Comparison of ENCODE assay signal across 14 mouse cellular contexts in genomic region chr5:67134698-67135097, GRCm38 (mm10). TPM values are rescaled to one million over a fixed set of nuclear protein-coding genes. Genes with fewer than 3 reads are reported as not detected.
DNase-seq lines count a peak whose midpoint lies in the region; ATAC-seq and TF ChIP-seq lines count a peak whose summit lies in the region.
"Had no signal": no experiment of that assay in that cellular context is flagged by ENCODE, and none has a peak within 500 bp of the region (broad histone marks: within the 10 kb centered on the region; RNA-seq: fewer than 3 reads in every experiment).

No protein-coding gene starts in this region.

- no peak overlapping the region for H3K9ac ChIP-seq in forebrain, embryonic 12.5 days
- no peak overlapping the region for H3K9ac ChIP-seq in forebrain, embryonic 16.5 days (replicated peaks; ENCODE audit: low read depth, low read length)
- no peak overlapping the region for H3K9ac ChIP-seq in lung, embryonic 14.5 days
- H3K9ac ChIP-seq: embryonic facial prominence, embryonic 15.5 days; liver, postnatal 0 days; midbrain, embryonic 15.5 days had no signal

- intact Hi-C loops in gastrocnemius, postnatal 14 days (cut with DNase I; ENCODE audit: low total_unique reads), result no loop called here

- H3K27me3 ChIP-seq in forebrain, embryonic 12.5 days, result peaks cover 16% of the 10 kb centered on the region
- H3K27me3 ChIP-seq in forebrain, embryonic 16.5 days (replicated peaks; ENCODE audit: control insufficient read depth, insufficient read depth, low read length), result no peaks in the 10 kb centered on the region
- no peaks in the 10 kb centered on the region for H3K27me3 ChIP-seq in lung, embryonic 14.5 days (ENCODE audit: insufficient read depth, low read length)
- H3K27me3 ChIP-seq in limb, embryonic 10.5 days (ENCODE audit: low read depth, poor library complexity, severe bottlenecking), result no peaks in the 10 kb centered on the region
- H3K27me3 ChIP-seq: embryonic facial prominence, embryonic 15.5 days had no signal

- no peak overlapping the region for H3K4me3 ChIP-seq in forebrain, embryonic 12.5 days (replicated peaks)
- no peak overlapping the region for H3K4me3 ChIP-seq in forebrain, embryonic 16.5 days (replicated peaks; ENCODE audit: low read length)
- H3K4me3 ChIP-seq in lung, embryonic 14.5 days (ENCODE audit: low read depth, low read length), result no peak overlapping the region
- H3K4me3 ChIP-seq in lung, adult 2 months (replicated peaks; ENCODE audit: extremely low read depth, low read depth, low read length), result no peak overlapping the region
- no peak overlapping the region for H3K4me3 ChIP-seq in limb, embryonic 10.5 days
- H3K4me3 ChIP-seq: embryonic facial prominence, embryonic 15.5 days; midbrain, embryonic 15.5 days had no signal

- peaks cover 28% of the 10 kb centered on the region for H3K4me1 ChIP-seq in forebrain, embryonic 12.5 days
- H3K4me1 ChIP-seq in forebrain, embryonic 16.5 days (replicated peaks; ENCODE audit: control insufficient read depth, insufficient read depth, low read length), result peaks cover 12% of the 10 kb centered on the region
- no peaks in the 10 kb centered on the region for H3K4me1 ChIP-seq in lung, embryonic 14.5 days (ENCODE audit: insufficient read depth)
- H3K4me1 ChIP-seq in lung, adult 2 months (ENCODE audit: control insufficient read depth, insufficient read depth, low read length), result no peaks in the 10 kb centered on the region; the same call in 1 of the 2 replicates
- H3K4me1 ChIP-seq in limb, embryonic 10.5 days, result no peaks in the 10 kb centered on the region; the same call in 1 of the 2 replicates
- H3K4me1 ChIP-seq: embryonic facial prominence, embryonic 15.5 days had no signal

- no peak overlapping the region for H3K27ac ChIP-seq in forebrain, embryonic 12.5 days
- H3K27ac ChIP-seq in forebrain, embryonic 16.5 days (ENCODE audit: low read length), result no peak overlapping the region
- no peak overlapping the region for H3K27ac ChIP-seq in lung, embryonic 14.5 days (ENCODE audit: low read depth)
- no peak overlapping the region for H3K27ac ChIP-seq in limb, embryonic 10.5 days
- H3K27ac ChIP-seq: embryonic facial prominence, embryonic 15.5 days; midbrain, embryonic 15.5 days had no signal

- TF ChIP-seq POLR2A in lung, adult 2 months (IDR thresholded peaks at IDR 0.05; ENCODE audit: borderline replicate concordance, extremely low read depth, low read depth, low read length), result no peak

- H3K36me3 ChIP-seq in forebrain, embryonic 12.5 days (replicated peaks), result no peaks in the 10 kb centered on the region
- H3K36me3 ChIP-seq in forebrain, embryonic 16.5 days (ENCODE audit: control insufficient read depth, insufficient read depth), result no peaks in the 10 kb centered on the region
- no peaks in the 10 kb centered on the region for H3K36me3 ChIP-seq in lung, embryonic 14.5 days (ENCODE audit: insufficient read depth)
- H3K36me3 ChIP-seq in limb, embryonic 10.5 days, result no peaks in the 10 kb centered on the region
- H3K36me3 ChIP-seq: embryonic facial prominence, embryonic 15.5 days; midbrain, embryonic 15.5 days had no signal

- no peak overlapping the region for H3K4me2 ChIP-seq in forebrain, embryonic 12.5 days
- H3K4me2 ChIP-seq in forebrain, embryonic 16.5 days (ENCODE audit: low read length), result no peak overlapping the region
- no peak overlapping the region for H3K4me2 ChIP-seq in lung, embryonic 14.5 days
- H3K4me2 ChIP-seq: embryonic facial prominence, embryonic 15.5 days; midbrain, embryonic 15.5 days had no signal

- peak; percentile 27; the same call in 1 of the 2 replicates for ATAC-seq in forebrain, embryonic 12.5 days (ENCODE audit: low FRiP score)
- ATAC-seq in forebrain, embryonic 16.5 days, result no peak
- ATAC-seq in lung, embryonic 14.5 days (ENCODE audit: insufficient read depth), result no peak
- no peak for ATAC-seq in frontal cortex, adult (ENCODE audit: low TSS enrichment)
- ATAC-seq: liver, postnatal 0 days; midbrain, embryonic 15.5 days had no signal

- WGBS in forebrain, embryonic 12.5 days, result 43% methylated on average over 6 of the region's 6 CpGs
- 17% methylated on average over 6 of the region's 6 CpGs for WGBS in forebrain, embryonic 16.5 days
- WGBS in lung, embryonic 14.5 days, result 24% methylated on average over 6 of the region's 6 CpGs
- WGBS in lung, adult 2 months, result 27% methylated on average over 6 of the region's 6 CpGs
- whole genome bisulfite sequencing in limb, embryonic 10.5 days, result 80% methylated on average over 6 of the region's 6 CpGs

- no peak for TF ChIP-seq CTCF in lung, embryonic 14.5 days (IDR thresholded peaks at IDR 0.05; ENCODE audit: low read depth)
- TF ChIP-seq CTCF in lung, adult 2 months (IDR thresholded peaks at IDR 0.05; ENCODE audit: insufficient read depth, low read length), result no peak

- DNase-seq in lung, embryonic 14.5 days, result peak; percentile 73
- DNase-seq in lung, adult 2 months, result no peak
- DNase-seq in R1 (ENCODE audit: low read depth, low spot score), result peak; percentile 21
- peak; percentile 34 for DNase-seq in limb, embryonic 10.5 days (ENCODE audit: low spot score)
- no peak for DNase-seq in gastrocnemius, postnatal 14 days
- DNase-seq: cerebellum, adult 18-20 months; gastrocnemius, postnatal 36 days; liver, postnatal 0 days had no signal

- H3K9me3 ChIP-seq in forebrain, embryonic 12.5 days, result no peaks in the 10 kb centered on the region
- no peaks in the 10 kb centered on the region for H3K9me3 ChIP-seq in forebrain, embryonic 16.5 days (ENCODE audit: control insufficient read depth, low read length)
- no peaks in the 10 kb centered on the region for H3K9me3 ChIP-seq in lung, embryonic 14.5 days (ENCODE audit: low read depth, low read length)
- no peaks in the 10 kb centered on the region for H3K9me3 ChIP-seq in limb, embryonic 10.5 days (replicated peaks)
- H3K9me3 ChIP-seq: embryonic facial prominence, embryonic 15.5 days; midbrain, embryonic 15.5 days had no signal

RNA-seq across cellular contexts. Expression of gene Phox2b, which starts 35.6 kb away (rescaled TPM):
- polyA plus RNA-seq in forebrain, embryonic 12.5 days (2016; fragmentation: Nextera tagmentation; extraction: Ambion mirVana), result not detected in 2 replicates
- polyA plus RNA-seq in forebrain, embryonic 16.5 days (2015; fragmentation: Nextera tagmentation; extraction: Ambion mirVana), result not detected in 2 replicates
- polyA plus RNA-seq in lung, embryonic 14.5 days (2014; fragmentation: Nextera tagmentation; extraction: Ambion mirVana), result 0.46 and 0.77 TPM in 2 replicates
- 0.05 TPM in 2 replicates for polyA plus RNA-seq in lung, adult 2 months (2012; rRNA removed)
- polyA plus RNA-seq in limb, embryonic 10.5 days (2016; fragmentation: Nextera tagmentation; extraction: Ambion mirVana), result 0.08 and 0.11 TPM in 2 replicates
- not detected for total RNA-seq in gastrocnemius, postnatal 14 days (2021)
- total RNA-seq: gastrocnemius, postnatal 36 days had no signal
- polyA plus RNA-seq: heart, postnatal 0 days; liver, postnatal 0 days had no signal

Comparison
In these comparisons a context has a peak if more than half of its experiments do, and no peak if none do; other contexts are left out.
1. DNase-seq: peak in lung, embryonic 14.5 days (single experiment), R1 (single experiment) and limb, embryonic 10.5 days (single experiment); none in lung, adult 2 months (single experiment) and gastrocnemius, postnatal 14 days (single experiment).